Mouse (Mus musculus): ENCODE results near the gene Fbxo40. TPM values are rescaled to one million over a fixed set of nuclear protein-coding genes. Genes with fewer than 3 reads are reported as not detected.

Gene Fbxo40
- polyA plus RNA-seq, 1 experiment from 2014 or later, result 1.2 TPM

DNA sequence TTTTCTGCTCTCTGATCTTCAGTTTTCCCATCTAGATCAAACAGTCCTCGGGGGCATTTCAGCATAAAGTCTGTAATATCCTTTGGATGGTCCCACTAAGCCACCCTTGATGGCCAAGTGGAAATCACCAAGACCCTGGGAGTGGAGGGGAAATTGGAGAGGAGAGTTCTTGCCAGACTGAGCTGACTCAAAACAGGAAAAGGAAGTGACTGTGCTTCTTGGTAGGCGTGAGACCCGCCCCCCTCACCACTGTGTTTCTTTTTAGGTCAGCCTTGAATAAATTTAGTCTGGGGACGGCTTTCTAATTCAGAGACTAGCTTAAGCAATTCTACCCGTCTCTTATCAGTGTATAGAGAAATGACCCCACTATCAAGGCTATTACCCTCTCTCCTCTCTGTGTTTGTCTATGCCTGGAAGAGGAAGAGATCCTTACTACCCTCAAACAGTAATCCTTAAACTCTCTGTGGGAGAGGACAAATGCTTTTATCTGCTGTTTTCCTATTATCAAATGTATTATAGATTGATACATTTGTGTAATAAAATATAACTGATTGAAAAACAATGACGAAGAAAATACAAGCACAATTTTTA lies 49.0 kb downstream of the Fbxo40 start:
- Histone ChIP-seq H3K27me3 (ENCODE audit: control insufficient read depth, insufficient read depth, low read length) (no peaks in the 10 kb centered on the region), H3K4me3 (ENCODE audit: low read length) (no peak overlapping the region), H3K27ac (ENCODE audit: low read depth, low read length) (no peak overlapping the region), H3K4me1 (ENCODE audit: control insufficient read depth, insufficient read depth, low read length) (no peaks in the 10 kb centered on the region), H3K4me2 (replicated peaks; ENCODE audit: low read depth, low read length) (no peak overlapping the region), H3K9me3 (ENCODE audit: control insufficient read depth, low read length) (no peaks in the 10 kb centered on the region), H3K36me3 (ENCODE audit: control insufficient read depth, insufficient read depth, low read length) (no peaks in the 10 kb centered on the region), H3K9ac (ENCODE audit: low read depth, low read length) (no peak overlapping the region)
- WGBS, result 65% methylated on average over 6 of the region's 6 CpGs
- no peak for ATAC-seq (ENCODE audit: low FRiP score, low TSS enrichment)

GRCm38 (mm10) chr16:36935814-36936213 lies 54.5 kb downstream of the Fbxo40 start:
- H3K36me3 ChIP-seq (ENCODE audit: control insufficient read depth, insufficient read depth, low read length), result peaks cover 24% of the 10 kb centered on the region

DNA sequence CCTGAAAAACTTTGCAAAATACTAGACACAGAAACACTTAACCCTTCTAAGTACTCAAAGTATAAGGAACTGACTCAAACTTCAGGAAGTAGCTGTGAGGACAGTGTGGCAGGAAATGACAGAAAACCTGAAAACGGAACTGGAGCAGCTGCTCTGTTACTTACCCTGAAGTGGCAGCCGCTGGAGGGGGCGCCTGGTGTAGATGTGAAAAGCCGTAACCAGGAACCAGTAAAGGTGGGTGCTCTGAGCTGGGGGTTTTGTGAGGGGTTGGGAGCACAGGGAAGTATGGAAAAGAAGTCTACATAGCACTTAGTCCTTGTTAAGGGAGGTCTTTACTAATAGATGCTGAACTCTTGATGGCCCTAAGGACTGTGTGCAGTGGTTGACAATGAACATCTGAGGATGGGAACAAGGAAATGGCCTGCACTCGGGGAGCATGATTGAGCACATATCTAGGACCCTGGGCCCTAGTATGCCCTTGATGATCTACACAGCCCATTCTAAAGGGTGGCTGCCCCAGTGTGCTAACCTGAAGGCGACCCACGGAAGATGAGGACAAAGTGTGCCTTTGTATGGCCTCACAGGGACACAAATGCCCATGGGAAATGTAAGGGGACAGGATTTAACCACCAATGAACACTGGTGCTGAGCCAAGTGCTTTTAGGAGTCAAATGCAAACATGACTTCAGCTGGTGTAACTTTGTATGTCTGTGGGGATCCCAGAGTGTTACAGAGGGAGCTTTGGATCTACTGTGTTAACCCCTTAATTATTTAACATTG lies 55.2 kb downstream of the Fbxo40 start, which contains the start of gene Hcls1:
Gene Hcls1 (plus strand): TSS at position 143 of the 780 bp plus-strand sequence.
- ATAC-seq (ENCODE audit: low FRiP score, low TSS enrichment), result no peak
- Histone ChIP-seq H3K4me1 (ENCODE audit: control insufficient read depth, insufficient read depth, low read length) (no peaks in the 10 kb centered on the region), H3K9ac (ENCODE audit: low read depth, low read length) (no peak within 1 kb of the TSS), H3K9me3 (ENCODE audit: control insufficient read depth, low read length) (no peaks in the 10 kb centered on the region), H3K27ac (ENCODE audit: low read depth, low read length) (no peak within 1 kb of the TSS; the same call in 1 of the 2 replicates), H3K27me3 (ENCODE audit: control insufficient read depth, insufficient read depth, low read length) (no peaks in the 10 kb centered on the region), H3K4me3 (ENCODE audit: low read length) (no peak within 1 kb of the TSS), H3K4me2 (replicated peaks; ENCODE audit: low read depth, low read length) (no peak within 1 kb of the TSS), H3K36me3 (ENCODE audit: control insufficient read depth, insufficient read depth, low read length) (peaks cover 30% of the 10 kb centered on the region)
- WGBS, result 70% methylated on average over 7 of the region's 7 CpGs

More at GRCm38 (mm10) chr16:36935814-36936213, 54.5 kb downstream of the Fbxo40 start:
- Histone ChIP-seq H3K4me3 (ENCODE audit: low read length) (no peak overlapping the region), H3K27me3 (ENCODE audit: control insufficient read depth, insufficient read depth, low read length) (no peaks in the 10 kb centered on the region), H3K4me1 (ENCODE audit: control insufficient read depth, insufficient read depth, low read length) (no peaks in the 10 kb centered on the region), H3K9ac (ENCODE audit: low read depth, low read length) (no peak overlapping the region), H3K27ac (ENCODE audit: low read depth, low read length) (no peak overlapping the region), H3K4me2 (replicated peaks; ENCODE audit: low read depth, low read length) (no peak overlapping the region), H3K9me3 (ENCODE audit: control insufficient read depth, low read length) (no peaks in the 10 kb centered on the region)
- no peak for ATAC-seq (ENCODE audit: low FRiP score, low TSS enrichment)
- WGBS, result 89% methylated on average over 3 of the region's 3 CpGs

DNA sequence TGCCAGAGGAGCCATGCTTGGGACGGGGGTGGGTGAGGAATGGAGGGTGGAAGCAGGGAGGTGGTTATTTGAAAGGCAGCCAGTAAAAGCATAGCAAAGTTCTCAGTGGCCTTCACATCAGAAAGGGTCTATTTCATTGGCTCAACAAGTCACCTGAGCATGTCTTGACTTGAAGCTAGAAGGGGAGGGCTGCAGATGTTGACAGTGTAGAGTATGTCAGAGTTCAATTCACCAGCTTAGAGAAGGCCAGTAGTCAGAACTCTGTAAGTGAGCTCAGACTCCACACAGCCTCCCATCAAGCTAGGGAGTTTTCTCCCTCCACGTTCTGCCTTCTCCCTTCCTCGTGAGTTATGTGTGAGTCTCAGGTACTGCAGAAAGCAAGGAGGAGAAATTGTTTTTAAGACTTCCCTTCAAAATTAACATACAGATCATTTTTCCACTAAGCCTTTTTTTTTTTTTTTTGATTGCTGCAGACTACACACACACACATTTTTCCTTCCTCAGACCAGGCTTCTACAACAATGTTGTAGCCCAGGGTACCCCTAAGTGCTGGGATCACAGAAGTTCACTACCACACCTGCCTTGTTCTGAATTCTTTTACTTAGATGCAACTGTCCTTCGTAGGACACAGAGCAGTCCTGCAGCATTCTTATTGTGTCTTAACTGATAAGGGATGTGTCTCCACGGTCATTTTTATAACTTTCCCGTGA lies 56.0 kb downstream of the Fbxo40 start:
- H3K36me3 ChIP-seq (ENCODE audit: control insufficient read depth, insufficient read depth, low read length), result peaks cover 37% of the 10 kb centered on the region
- H3K9me3 ChIP-seq (ENCODE audit: control insufficient read depth, low read length), result no peaks in the 10 kb centered on the region
- 38% methylated on average over 6 of the region's 6 CpGs for WGBS
- no peak overlapping the region for H3K27ac ChIP-seq (ENCODE audit: low read depth, low read length)
- peak; percentile 82 for ATAC-seq (ENCODE audit: low FRiP score, low TSS enrichment)
- no peaks in the 10 kb centered on the region for H3K27me3 ChIP-seq (ENCODE audit: control insufficient read depth, insufficient read depth, low read length)
- no peak overlapping the region for H3K4me2 ChIP-seq (replicated peaks; ENCODE audit: low read depth, low read length)
- H3K9ac ChIP-seq (ENCODE audit: low read depth, low read length), result no peak overlapping the region
- no peaks in the 10 kb centered on the region for H3K4me1 ChIP-seq (ENCODE audit: control insufficient read depth, insufficient read depth, low read length)
- no peak overlapping the region for H3K4me3 ChIP-seq (ENCODE audit: low read length)

DNA sequence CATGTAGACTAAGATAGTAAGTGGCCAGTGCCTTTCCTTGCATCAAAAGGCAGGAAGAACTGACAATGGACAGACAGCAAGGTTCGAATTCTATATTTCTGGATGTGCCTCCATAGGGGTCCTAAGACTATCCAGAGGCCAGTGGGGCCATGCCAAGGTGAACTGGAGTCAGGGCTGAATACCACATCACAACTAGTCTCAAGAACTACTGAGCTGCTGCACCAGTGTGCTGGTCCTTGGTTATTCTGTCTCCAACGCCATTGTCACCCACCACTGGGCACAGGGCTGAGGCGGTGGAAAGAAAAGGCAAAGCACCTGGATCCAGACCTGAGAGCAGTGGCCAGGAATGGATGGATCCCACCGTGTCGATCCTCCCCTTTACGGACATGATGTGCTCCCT lies 57.7 kb downstream of the Fbxo40 start:
- H3K4me3 ChIP-seq (ENCODE audit: low read length), result no peak overlapping the region
- H3K9ac ChIP-seq (ENCODE audit: low read depth, low read length), result no peak overlapping the region
- H3K36me3 ChIP-seq (ENCODE audit: control insufficient read depth, insufficient read depth, low read length), result peaks cover 50% of the 10 kb centered on the region
- no peaks in the 10 kb centered on the region for H3K9me3 ChIP-seq (ENCODE audit: control insufficient read depth, low read length)
- WGBS, result 92% methylated on average over 6 of the region's 6 CpGs
- no peaks in the 10 kb centered on the region for H3K4me1 ChIP-seq (ENCODE audit: control insufficient read depth, insufficient read depth, low read length)
- no peak overlapping the region for H3K4me2 ChIP-seq (replicated peaks; ENCODE audit: low read depth, low read length)
- no peak for ATAC-seq (ENCODE audit: low FRiP score, low TSS enrichment)
- H3K27me3 ChIP-seq (ENCODE audit: control insufficient read depth, insufficient read depth, low read length), result no peaks in the 10 kb centered on the region
- H3K27ac ChIP-seq (ENCODE audit: low read depth, low read length), result no peak overlapping the region

DNA sequence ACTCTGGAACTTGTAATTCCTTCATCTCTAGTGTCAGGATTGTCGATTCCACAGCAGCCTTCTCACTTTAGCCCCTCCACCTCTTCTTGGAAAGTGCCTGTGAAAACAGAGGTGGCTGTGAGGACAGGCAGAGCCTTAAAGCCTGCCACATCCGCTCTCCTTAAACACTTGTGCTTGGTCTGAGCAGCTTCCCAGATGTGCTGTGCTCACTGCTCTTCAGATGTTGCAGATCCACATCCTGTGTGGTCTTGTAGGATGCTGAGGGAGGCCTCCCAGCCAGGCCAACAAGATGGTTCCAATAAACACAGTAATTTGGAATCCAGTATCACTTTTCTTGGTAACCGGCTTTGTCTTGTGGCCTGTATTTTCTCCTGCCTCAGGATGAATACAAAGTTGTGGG lies 58.3 kb downstream of the Fbxo40 start:
- no peaks in the 10 kb centered on the region for H3K27me3 ChIP-seq (ENCODE audit: control insufficient read depth, insufficient read depth, low read length)
- H3K4me2 ChIP-seq (replicated peaks; ENCODE audit: low read depth, low read length), result no peak overlapping the region
- no peaks in the 10 kb centered on the region for H3K9me3 ChIP-seq (ENCODE audit: control insufficient read depth, low read length)
- peaks cover 54% of the 10 kb centered on the region for H3K36me3 ChIP-seq (ENCODE audit: control insufficient read depth, insufficient read depth, low read length)
- WGBS, result 84% methylated on average over 3 of the region's 3 CpGs
- no peak overlapping the region for H3K9ac ChIP-seq (ENCODE audit: low read depth, low read length)
- no peaks in the 10 kb centered on the region for H3K4me1 ChIP-seq (ENCODE audit: control insufficient read depth, insufficient read depth, low read length)
- H3K27ac ChIP-seq (ENCODE audit: low read depth, low read length), result no peak overlapping the region
- ATAC-seq (ENCODE audit: low FRiP score, low TSS enrichment), result no peak
- no peak overlapping the region for H3K4me3 ChIP-seq (ENCODE audit: low read length)

DNA sequence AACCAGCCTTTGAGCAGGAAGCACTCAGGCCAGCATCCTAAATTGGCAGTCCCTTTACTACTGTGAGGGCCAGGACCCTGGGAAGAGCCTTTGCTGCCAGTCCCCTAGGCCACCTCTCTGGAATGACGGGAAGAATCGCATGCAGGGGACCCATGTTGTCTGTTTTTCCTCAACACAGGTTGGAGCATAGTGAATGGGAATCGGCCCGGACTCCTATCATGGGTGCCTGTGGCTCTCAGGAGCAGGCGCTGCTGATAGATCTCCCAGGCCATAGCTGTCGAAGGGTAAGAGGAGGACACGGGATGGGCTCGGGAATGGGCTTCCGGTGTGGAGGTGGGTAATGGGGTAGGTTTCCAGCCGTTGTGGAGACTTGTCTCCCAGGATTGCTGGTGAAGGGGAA lies 58.9 kb downstream of the Fbxo40 start:
- no peak overlapping the region for H3K9ac ChIP-seq (ENCODE audit: low read depth, low read length)
- H3K4me1 ChIP-seq (ENCODE audit: control insufficient read depth, insufficient read depth, low read length), result no peaks in the 10 kb centered on the region
- WGBS, result 94% methylated on average over 10 of the region's 10 CpGs
- no peak overlapping the region for H3K4me3 ChIP-seq (ENCODE audit: low read length)
- H3K9me3 ChIP-seq (ENCODE audit: control insufficient read depth, low read length), result no peaks in the 10 kb centered on the region
- H3K27ac ChIP-seq (ENCODE audit: low read depth, low read length), result no peak overlapping the region
- no peak overlapping the region for H3K4me2 ChIP-seq (replicated peaks; ENCODE audit: low read depth, low read length)
- peaks cover 59% of the 10 kb centered on the region for H3K36me3 ChIP-seq (ENCODE audit: control insufficient read depth, insufficient read depth, low read length)
- no peak for ATAC-seq (ENCODE audit: low FRiP score, low TSS enrichment)
- H3K27me3 ChIP-seq (ENCODE audit: control insufficient read depth, insufficient read depth, low read length), result no peaks in the 10 kb centered on the region

DNA sequence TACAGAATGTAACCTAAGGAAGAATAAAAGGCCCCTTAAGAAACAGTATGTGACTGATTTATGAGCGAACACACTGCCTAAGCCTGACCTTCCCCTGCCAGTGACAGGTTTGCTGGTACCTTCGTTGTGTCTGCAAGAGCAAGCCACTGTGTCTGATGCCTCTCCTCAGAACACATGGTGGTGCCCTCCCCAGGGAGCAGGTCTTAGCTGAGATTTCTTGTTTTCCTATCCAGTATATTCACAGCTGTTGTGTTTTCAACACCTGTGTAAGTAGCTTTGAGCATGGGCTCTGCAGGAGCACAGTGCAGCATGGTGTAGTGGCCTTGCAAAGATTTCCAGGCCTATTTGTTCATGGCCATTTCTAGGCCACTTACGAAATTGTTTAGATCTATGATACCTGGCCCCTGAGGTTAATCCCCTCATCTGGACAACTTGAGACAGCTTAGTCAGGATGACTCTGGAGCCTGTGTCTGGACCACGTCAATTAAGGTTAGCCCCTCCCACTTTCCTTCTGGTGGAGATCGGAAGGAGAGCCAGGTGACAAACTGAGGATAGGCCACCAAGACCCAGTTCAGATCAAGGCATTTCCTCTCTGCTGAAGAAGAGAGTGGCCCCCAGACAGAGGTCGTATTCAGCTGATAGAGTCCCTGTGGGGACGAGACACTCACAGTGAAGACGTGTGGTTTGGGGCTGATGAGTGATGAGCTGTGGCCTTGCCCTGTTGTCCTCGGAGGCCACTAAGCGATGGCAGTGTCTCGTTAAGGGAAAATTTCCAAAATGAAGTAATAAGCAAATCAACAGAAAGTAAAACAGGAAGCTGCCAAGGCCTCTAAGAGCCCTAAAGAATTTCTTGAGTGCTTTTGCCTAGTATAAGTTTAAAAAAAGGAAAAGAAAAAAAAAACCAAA lies 59.8 kb downstream of the Fbxo40 start:
- peaks cover 68% of the 10 kb centered on the region for H3K36me3 ChIP-seq (ENCODE audit: control insufficient read depth, insufficient read depth, low read length)
- 70% methylated on average over 11 of the region's 11 CpGs for WGBS
- ATAC-seq (ENCODE audit: low FRiP score, low TSS enrichment), result no peak

More for the DNA sequence above, 59.8 kb downstream of the Fbxo40 start:
- Histone ChIP-seq H3K4me1 (ENCODE audit: control insufficient read depth, insufficient read depth, low read length) (no peaks in the 10 kb centered on the region), H3K9ac (ENCODE audit: low read depth, low read length) (no peak overlapping the region), H3K9me3 (ENCODE audit: control insufficient read depth, low read length) (no peaks in the 10 kb centered on the region), H3K27me3 (ENCODE audit: control insufficient read depth, insufficient read depth, low read length) (no peaks in the 10 kb centered on the region), H3K4me2 (replicated peaks; ENCODE audit: low read depth, low read length) (no peak overlapping the region), H3K27ac (ENCODE audit: low read depth, low read length) (no peak overlapping the region), H3K4me3 (ENCODE audit: low read length) (no peak overlapping the region)
